Mouse (Mus musculus): ENCODE data around the gene Olfr153. TPM values are rescaled to one million over a fixed set of nuclear protein-coding genes. Genes with fewer than 3 reads are reported as not detected.
"Not testable (repeated sequence)": the region's sequence is repeated elsewhere in the genome, so short reads cannot be mapped to it uniquely, and the experiment has no call there.

Olfr153 gene
- not detected in 2 replicates for polyA plus RNA-seq (2014; fragmentation: Nextera tagmentation; extraction: Ambion mirVana)

GRCm38 (mm10) chr2:87531496-87531895 is at the start of gene Olfr153:
Gene Olfr153 (plus strand): TSS chr2:87531796.
- Histone ChIP-seq H3K36me3 (ENCODE audit: insufficient read depth) (no peaks in the 10 kb centered on the region), H3K4me3 (ENCODE audit: low read depth, low read length) (no peak within 1 kb of the TSS), H3K4me2 (no peak within 1 kb of the TSS), H3K4me1 (ENCODE audit: insufficient read depth) (no peaks in the 10 kb centered on the region), H3K27ac (ENCODE audit: low read depth) (no peak within 1 kb of the TSS), H3K9ac (no peak within 1 kb of the TSS), H3K27me3 (ENCODE audit: insufficient read depth, low read length) (no peaks in the 10 kb centered on the region), H3K9me3 (ENCODE audit: low read depth, low read length) (no peaks in the 10 kb centered on the region)
- ATAC-seq (ENCODE audit: insufficient read depth) (no peak), DNase-seq (no peak)
- no peak for TF ChIP-seq CTCF (IDR thresholded peaks at IDR 0.05; ENCODE audit: low read depth)

DNA sequence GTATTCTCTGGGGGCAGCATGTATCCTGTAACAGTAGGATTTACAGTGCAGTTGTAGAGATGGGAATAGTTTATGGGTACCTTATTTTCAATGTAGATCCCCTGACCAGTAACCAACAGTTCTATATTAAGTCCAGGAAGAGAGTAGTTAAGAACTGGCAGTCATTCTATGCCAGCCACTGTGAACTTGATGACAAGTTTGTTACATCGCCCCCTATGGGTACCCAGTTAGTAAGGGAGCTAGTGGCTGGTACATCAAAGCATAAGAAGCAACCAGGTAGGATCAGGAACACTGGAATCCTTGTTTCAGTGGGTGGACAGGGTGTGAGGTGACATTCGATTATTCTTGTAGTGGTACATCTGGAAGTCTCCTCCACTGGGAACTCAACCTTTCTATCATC is 49.3 kb upstream of the Olfr153 start:
- no peak overlapping the region for H3K27ac ChIP-seq (ENCODE audit: low read depth)
- H3K9me3 ChIP-seq (ENCODE audit: low read depth, low read length) = no peaks in the 10 kb centered on the region
- H3K4me2 ChIP-seq = no peak overlapping the region
- DNase-seq = no peak
- no peaks in the 10 kb centered on the region for H3K27me3 ChIP-seq (ENCODE audit: insufficient read depth, low read length)
- no peaks in the 10 kb centered on the region for H3K36me3 ChIP-seq (ENCODE audit: insufficient read depth)
- no peak for TF ChIP-seq CTCF (IDR thresholded peaks at IDR 0.05; ENCODE audit: low read depth)
- H3K4me1 ChIP-seq (ENCODE audit: insufficient read depth) = no peaks in the 10 kb centered on the region
- H3K4me3 ChIP-seq (ENCODE audit: low read depth, low read length) = no peak overlapping the region
- no peak for ATAC-seq (ENCODE audit: insufficient read depth)
- WGBS = 79% methylated on average over 2 of the region's 2 CpGs
- no peak overlapping the region for H3K9ac ChIP-seq

- not testable (repeated sequence) for H3K9me3 ChIP-seq (ENCODE audit: low read depth, low read length); H3K4me2 ChIP-seq; H3K9ac ChIP-seq; ATAC-seq (ENCODE audit: insufficient read depth); H3K4me3 ChIP-seq (ENCODE audit: low read depth, low read length); H3K4me1 ChIP-seq (ENCODE audit: insufficient read depth); H3K27me3 ChIP-seq (ENCODE audit: insufficient read depth, low read length); DNase-seq; H3K36me3 ChIP-seq (ENCODE audit: insufficient read depth); H3K27ac ChIP-seq (ENCODE audit: low read depth)
- WGBS = 91% methylated on average over 3 of the region's 5 CpGs
These were observed 34.6 kb upstream of the Olfr153 start, which contains the start of gene Pramel7 for GRCm38 (mm10) chr2:87496993-87497392. Gene Pramel7 (minus strand): TSS chr2:87497093.

DNA sequence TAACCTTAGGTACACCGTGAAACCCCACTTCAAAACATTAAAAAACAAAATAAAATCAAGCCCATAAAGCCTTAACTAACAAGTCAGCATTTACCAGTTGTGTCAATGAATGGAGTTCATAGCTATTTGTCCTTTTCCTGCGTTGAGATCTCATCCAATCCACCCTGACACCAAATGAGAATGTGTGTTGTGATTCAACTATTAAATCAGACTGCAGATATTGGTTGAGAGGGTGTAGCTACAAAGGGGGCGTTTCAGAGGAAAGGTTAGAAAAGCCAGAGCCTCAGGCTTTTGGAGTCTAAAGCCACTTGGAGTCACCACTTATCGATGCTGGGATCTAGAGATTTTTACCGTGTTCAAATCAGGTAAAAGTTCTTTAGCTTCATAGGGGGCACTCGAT is 25.3 kb upstream of the Olfr153 start, which contains the start of gene Pramel6:
Gene Pramel6 (plus strand): TSS at position 301 of the 400 bp plus-strand sequence.
- H3K4me3 ChIP-seq (ENCODE audit: low read depth, low read length) = no peak within 1 kb of the TSS
- WGBS = 81% methylated on average over 6 of the region's 6 CpGs

GRCm38 (mm10) chr2:87515046-87515445 is 16.6 kb upstream of the Olfr153 start:
- 89% methylated on average over 2 of the region's 2 CpGs for WGBS
- H3K4me1 ChIP-seq (ENCODE audit: insufficient read depth) = no peaks in the 10 kb centered on the region
- no peak overlapping the region for H3K9ac ChIP-seq
- TF ChIP-seq CTCF (IDR thresholded peaks at IDR 0.05; ENCODE audit: low read depth) = no peak
- no peaks in the 10 kb centered on the region for H3K27me3 ChIP-seq (ENCODE audit: insufficient read depth, low read length)
- no peak overlapping the region for H3K4me3 ChIP-seq (ENCODE audit: low read depth, low read length)
- DNase-seq (no peak), ATAC-seq (ENCODE audit: insufficient read depth) (no peak)
- no peak overlapping the region for H3K27ac ChIP-seq (ENCODE audit: low read depth)
- no peaks in the 10 kb centered on the region for H3K9me3 ChIP-seq (ENCODE audit: low read depth, low read length)
- H3K36me3 ChIP-seq (ENCODE audit: insufficient read depth) = no peaks in the 10 kb centered on the region
- no peak overlapping the region for H3K4me2 ChIP-seq

More for the DNA sequence above, 25.3 kb upstream of the Olfr153 start, which contains the start of gene Pramel6:
- ATAC-seq (ENCODE audit: insufficient read depth) (no peak), DNase-seq (no peak)
- no peak within 1 kb of the TSS for H3K9ac ChIP-seq
- H3K36me3 ChIP-seq (ENCODE audit: insufficient read depth) = no peaks in the 10 kb centered on the region
- no peaks in the 10 kb centered on the region for H3K27me3 ChIP-seq (ENCODE audit: insufficient read depth, low read length)
- H3K9me3 ChIP-seq (ENCODE audit: low read depth, low read length) = no peaks in the 10 kb centered on the region
- H3K4me2 ChIP-seq = no peak within 1 kb of the TSS
- no peak within 1 kb of the TSS for H3K27ac ChIP-seq (ENCODE audit: low read depth)
- no peak for TF ChIP-seq CTCF (IDR thresholded peaks at IDR 0.05; ENCODE audit: low read depth)
- H3K4me1 ChIP-seq (ENCODE audit: insufficient read depth) = no peaks in the 10 kb centered on the region

DNA sequence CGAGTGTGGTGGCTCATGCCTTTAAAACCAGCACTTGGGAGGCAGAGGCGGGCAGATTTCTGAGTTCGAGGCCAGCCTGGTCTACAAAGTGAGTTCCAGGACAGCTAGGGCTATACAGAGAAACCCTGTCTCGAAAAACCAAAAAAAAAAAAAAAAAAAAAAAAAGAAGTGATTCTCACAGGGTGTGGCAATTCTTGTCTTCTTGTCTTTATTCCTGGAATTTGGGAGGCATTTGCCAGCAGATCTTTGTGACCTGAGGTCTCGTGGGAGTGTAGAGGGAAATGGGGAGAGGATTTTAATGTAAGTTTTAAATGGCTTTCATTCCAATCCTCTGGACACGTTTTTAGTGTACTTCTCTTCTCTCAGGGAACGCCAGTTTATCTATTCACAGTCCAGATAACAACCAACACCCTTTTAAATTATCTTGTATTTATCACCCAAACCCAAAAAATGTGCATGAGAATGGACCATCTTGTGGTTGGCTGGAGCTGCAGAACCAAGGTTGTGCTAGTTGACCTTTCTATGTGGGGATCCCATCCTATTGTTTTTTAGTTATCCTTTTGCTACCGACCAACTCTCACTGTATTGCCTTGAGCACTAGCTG is 16.0 kb upstream of the Olfr153 start:
- ATAC-seq (ENCODE audit: insufficient read depth) = no peak
- Histone ChIP-seq H3K36me3 (ENCODE audit: insufficient read depth) (no peaks in the 10 kb centered on the region), H3K4me1 (ENCODE audit: insufficient read depth) (no peaks in the 10 kb centered on the region), H3K27ac (ENCODE audit: low read depth) (no peak overlapping the region), H3K27me3 (ENCODE audit: insufficient read depth, low read length) (no peaks in the 10 kb centered on the region), H3K4me3 (ENCODE audit: low read depth, low read length) (no peak overlapping the region), H3K4me2 (no peak overlapping the region), H3K9me3 (ENCODE audit: low read depth, low read length) (no peaks in the 10 kb centered on the region), H3K9ac (no peak overlapping the region)
- TF ChIP-seq CTCF (IDR thresholded peaks at IDR 0.05; ENCODE audit: low read depth) = no peak
- DNase-seq = no peak
- WGBS = 66% methylated on average over 7 of the region's 8 CpGs

DNA sequence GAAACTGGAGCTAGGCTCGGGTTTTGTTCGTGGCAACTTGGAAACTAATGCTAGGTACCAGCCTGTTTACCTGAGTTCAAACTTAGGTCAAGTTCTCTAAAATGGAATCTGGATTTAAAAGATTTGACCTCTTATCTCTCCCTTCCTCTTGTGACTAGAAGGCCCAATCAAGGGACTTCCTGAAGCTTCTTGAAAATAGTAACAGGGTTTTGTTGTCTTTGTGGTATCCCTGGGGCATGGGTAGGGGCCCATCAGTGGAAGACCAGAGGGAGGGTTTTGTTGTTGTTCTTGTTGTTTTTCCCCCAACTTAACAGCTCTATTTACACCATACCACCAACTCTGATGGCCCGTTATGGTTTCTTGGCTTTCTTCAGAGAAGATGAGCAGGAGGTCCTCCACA is 15.0 kb upstream of the Olfr153 start:
- no peaks in the 10 kb centered on the region for H3K36me3 ChIP-seq (ENCODE audit: insufficient read depth)
- DNase-seq (no peak), ATAC-seq (ENCODE audit: insufficient read depth) (no peak)
- H3K4me3 ChIP-seq (ENCODE audit: low read depth, low read length) = no peak overlapping the region
- no peaks in the 10 kb centered on the region for H3K27me3 ChIP-seq (ENCODE audit: insufficient read depth, low read length)
- no peak overlapping the region for H3K27ac ChIP-seq (ENCODE audit: low read depth)
- H3K4me2 ChIP-seq = no peak overlapping the region
- 91% methylated on average over 3 of the region's 3 CpGs for WGBS
- no peaks in the 10 kb centered on the region for H3K4me1 ChIP-seq (ENCODE audit: insufficient read depth)
- H3K9me3 ChIP-seq (ENCODE audit: low read depth, low read length) = no peaks in the 10 kb centered on the region
- H3K9ac ChIP-seq = no peak overlapping the region
- no peak for TF ChIP-seq CTCF (IDR thresholded peaks at IDR 0.05; ENCODE audit: low read depth)

Data from lung, embryonic 14.5 days (tissue).